Mouse (Mus musculus): ENCODE measurements around the gene Ly6g6f. TPM values are rescaled to one million over a fixed set of nuclear protein-coding genes. Genes with fewer than 3 reads are reported as not detected.

Ly6g6f gene
- polyA plus RNA-seq, 1 experiment: 1.3 TPM

DNA sequence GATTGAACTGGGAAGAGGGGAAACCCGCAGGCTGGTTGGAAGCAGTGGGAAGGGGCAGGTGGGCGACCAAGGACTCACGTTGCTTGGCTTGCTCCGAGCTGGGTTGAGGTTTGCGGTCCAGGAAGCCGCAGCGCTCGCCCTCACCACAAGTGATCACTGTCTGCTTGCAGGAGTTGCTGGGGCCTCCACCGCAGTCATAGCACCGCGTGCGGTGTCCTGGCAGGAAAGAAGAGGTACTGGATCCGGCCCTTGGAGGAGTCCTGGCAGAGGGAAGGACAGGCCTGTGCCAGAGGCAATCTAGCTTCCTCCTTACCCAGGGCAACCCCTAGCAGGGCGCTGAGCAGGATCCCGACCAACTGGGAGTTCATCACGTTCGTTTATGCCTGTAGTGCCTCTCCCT lies 11.3 kb downstream of the Ly6g6f start:
- Histone ChIP-seq H3K36me3 (ENCODE audit: control insufficient read depth, insufficient read depth, low read length) (no peaks in the 10 kb centered on the region), H3K27me3 (ENCODE audit: control insufficient read depth, insufficient read depth, low read length) (no peaks in the 10 kb centered on the region; the same call in 1 of the 2 replicates), H3K4me1 (replicated peaks; ENCODE audit: control insufficient read depth, insufficient read depth, low read length) (peaks cover 43% of the 10 kb centered on the region), H3K27ac (ENCODE audit: control insufficient read depth, insufficient read depth, low read length) (no peak overlapping the region), H3K4me3 (ENCODE audit: control insufficient read depth, insufficient read depth, low read length) (no peak overlapping the region)
- peak; percentile 25 for DNase-seq
- no peak for TF ChIP-seq CTCF (IDR thresholded peaks at IDR 0.05; ENCODE audit: borderline replicate concordance, control insufficient read depth, extremely low read depth, insufficient read depth, low read length, poor library complexity)
- TF ChIP-seq POLR2A (IDR thresholded peaks at IDR 0.05; ENCODE audit: control insufficient read depth, extremely low read depth, insufficient read depth, low read length, poor library complexity): no peak
- WGBS: 8% methylated on average over 17 of the region's 17 CpGs

GRCm38 (mm10) chr17:35071454-35071853 lies 14.0 kb downstream of the Ly6g6f start:
- Histone ChIP-seq H3K27me3 (ENCODE audit: control insufficient read depth, insufficient read depth, low read length) (no peaks in the 10 kb centered on the region; the same call in 1 of the 2 replicates), H3K4me1 (replicated peaks; ENCODE audit: control insufficient read depth, insufficient read depth, low read length) (peaks cover 32% of the 10 kb centered on the region), H3K4me3 (ENCODE audit: control insufficient read depth, insufficient read depth, low read length) (no peak overlapping the region), H3K36me3 (ENCODE audit: control insufficient read depth, insufficient read depth, low read length) (no peaks in the 10 kb centered on the region), H3K27ac (ENCODE audit: control insufficient read depth, insufficient read depth, low read length) (no peak overlapping the region; the same call in 1 of the 2 replicates)
- 91% methylated on average over 9 of the region's 9 CpGs for WGBS
- no peak for DNase-seq
- no peak for TF ChIP-seq POLR2A (IDR thresholded peaks at IDR 0.05; ENCODE audit: control insufficient read depth, extremely low read depth, insufficient read depth, low read length, poor library complexity)
- TF ChIP-seq CTCF (IDR thresholded peaks at IDR 0.05; ENCODE audit: borderline replicate concordance, control insufficient read depth, extremely low read depth, insufficient read depth, low read length, poor library complexity): no peak

DNA sequence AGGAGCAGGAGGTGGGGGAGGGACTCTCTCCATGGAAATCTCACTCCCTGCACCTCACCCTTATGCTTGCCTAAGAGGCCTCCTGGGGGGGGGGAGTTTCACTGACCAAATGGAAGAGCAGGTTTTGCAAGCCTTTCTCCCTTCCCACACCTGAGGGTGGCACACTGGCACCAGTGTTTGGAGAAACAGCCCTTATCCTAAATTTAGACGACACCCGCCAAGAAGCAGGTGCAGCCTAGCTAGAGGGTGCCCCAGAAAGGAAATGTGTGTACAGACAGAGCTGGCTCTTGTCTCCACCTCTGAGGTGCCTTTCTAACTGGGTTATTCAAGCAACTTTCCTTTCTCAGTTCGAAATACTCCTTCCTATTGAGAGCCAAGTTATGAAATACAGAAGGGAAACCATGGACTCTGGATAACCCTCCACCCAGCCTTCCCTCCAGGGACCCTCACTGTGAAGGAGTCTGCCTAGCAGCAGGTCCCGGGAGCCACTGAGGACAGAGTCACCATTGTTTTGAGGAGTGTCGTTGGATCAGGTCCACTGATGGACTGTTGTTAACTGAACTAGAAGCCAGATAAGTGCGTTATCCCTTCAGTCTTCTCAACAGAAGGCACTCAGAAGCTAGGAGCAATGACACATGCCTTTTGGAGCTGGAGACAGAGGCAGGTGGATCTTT lies 14.7 kb downstream of the Ly6g6f start:
- Histone ChIP-seq H3K4me3 (ENCODE audit: control insufficient read depth, insufficient read depth, low read length) (no peak overlapping the region), H3K27ac (ENCODE audit: control insufficient read depth, insufficient read depth, low read length) (peak overlapping the region; percentile 93), H3K36me3 (ENCODE audit: control insufficient read depth, insufficient read depth, low read length) (no peaks in the 10 kb centered on the region), H3K27me3 (ENCODE audit: control insufficient read depth, insufficient read depth, low read length) (peaks cover 5% of the 10 kb centered on the region; the same call in 1 of the 2 replicates), H3K4me1 (replicated peaks; ENCODE audit: control insufficient read depth, insufficient read depth, low read length) (peaks cover 32% of the 10 kb centered on the region)
- DNase-seq: peak; percentile 67
- WGBS: 43% methylated on average over 6 of the region's 6 CpGs
- no peak for TF ChIP-seq CTCF (IDR thresholded peaks at IDR 0.05; ENCODE audit: borderline replicate concordance, control insufficient read depth, extremely low read depth, insufficient read depth, low read length, poor library complexity)
- TF ChIP-seq POLR2A (IDR thresholded peaks at IDR 0.05; ENCODE audit: control insufficient read depth, extremely low read depth, insufficient read depth, low read length, poor library complexity): no peak

GRCm38 (mm10) chr17:35068213-35068914 lies 17.0 kb downstream of the Ly6g6f start:
- no peaks in the 10 kb centered on the region for H3K36me3 ChIP-seq (ENCODE audit: control insufficient read depth, insufficient read depth, low read length)
- no peak overlapping the region for H3K27ac ChIP-seq (ENCODE audit: control insufficient read depth, insufficient read depth, low read length)
- H3K4me1 ChIP-seq (replicated peaks; ENCODE audit: control insufficient read depth, insufficient read depth, low read length): peaks cover 31% of the 10 kb centered on the region
- no peak for TF ChIP-seq CTCF (IDR thresholded peaks at IDR 0.05; ENCODE audit: borderline replicate concordance, control insufficient read depth, extremely low read depth, insufficient read depth, low read length, poor library complexity)
- no peak for TF ChIP-seq POLR2A (IDR thresholded peaks at IDR 0.05; ENCODE audit: control insufficient read depth, extremely low read depth, insufficient read depth, low read length, poor library complexity)
- WGBS: 68% methylated on average over 17 of the region's 17 CpGs
- no peak overlapping the region for H3K4me3 ChIP-seq (ENCODE audit: control insufficient read depth, insufficient read depth, low read length)
- no peak for DNase-seq
- H3K27me3 ChIP-seq (ENCODE audit: control insufficient read depth, insufficient read depth, low read length): peaks cover 16% of the 10 kb centered on the region

DNA sequence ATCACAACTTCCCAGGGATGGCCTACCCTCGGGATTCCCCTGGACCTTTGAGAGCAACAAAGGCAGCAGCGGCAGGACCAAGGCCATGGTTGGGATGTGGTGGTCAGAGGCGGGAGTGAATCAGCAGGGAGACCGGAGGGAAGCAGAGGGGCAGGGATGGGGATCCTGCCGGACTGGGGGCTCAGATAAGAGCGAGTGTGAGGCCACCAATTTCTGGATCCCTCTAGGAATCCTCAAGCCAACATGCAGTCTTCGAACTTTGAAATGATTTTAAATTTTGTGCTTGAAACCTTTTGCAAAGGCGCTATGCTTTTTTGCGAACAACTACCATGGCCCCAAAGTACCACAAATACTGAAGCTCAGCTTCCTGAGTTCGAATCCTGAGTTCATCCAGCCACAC lies 19.3 kb downstream of the Ly6g6f start, which contains the start of gene Mpig6b:
Mpig6b (minus strand) TSS at position 101 of the 400 bp plus-strand sequence.
- WGBS: 64% methylated on average over 10 of the region's 10 CpGs

More for the DNA sequence above, 19.3 kb downstream of the Ly6g6f start, which contains the start of gene Mpig6b:
- no peak for DNase-seq
- no peaks in the 10 kb centered on the region for H3K36me3 ChIP-seq (ENCODE audit: control insufficient read depth, insufficient read depth, low read length)
- TF ChIP-seq CTCF (IDR thresholded peaks at IDR 0.05; ENCODE audit: borderline replicate concordance, control insufficient read depth, extremely low read depth, insufficient read depth, low read length, poor library complexity) (no peak), POLR2A (IDR thresholded peaks at IDR 0.05; ENCODE audit: control insufficient read depth, extremely low read depth, insufficient read depth, low read length, poor library complexity) (no peak)
- no peak within 1 kb of the TSS for H3K27ac ChIP-seq (ENCODE audit: control insufficient read depth, insufficient read depth, low read length)
- H3K4me3 ChIP-seq (ENCODE audit: control insufficient read depth, insufficient read depth, low read length): peak within 1 kb of the TSS; percentile 32
- peaks cover 16% of the 10 kb centered on the region for H3K27me3 ChIP-seq (ENCODE audit: control insufficient read depth, insufficient read depth, low read length)
- H3K4me1 ChIP-seq (replicated peaks; ENCODE audit: control insufficient read depth, insufficient read depth, low read length): peaks cover 23% of the 10 kb centered on the region
